Comparison of ENCODE assay signal across 10 mouse cellular contexts in the genomic region with DNA sequence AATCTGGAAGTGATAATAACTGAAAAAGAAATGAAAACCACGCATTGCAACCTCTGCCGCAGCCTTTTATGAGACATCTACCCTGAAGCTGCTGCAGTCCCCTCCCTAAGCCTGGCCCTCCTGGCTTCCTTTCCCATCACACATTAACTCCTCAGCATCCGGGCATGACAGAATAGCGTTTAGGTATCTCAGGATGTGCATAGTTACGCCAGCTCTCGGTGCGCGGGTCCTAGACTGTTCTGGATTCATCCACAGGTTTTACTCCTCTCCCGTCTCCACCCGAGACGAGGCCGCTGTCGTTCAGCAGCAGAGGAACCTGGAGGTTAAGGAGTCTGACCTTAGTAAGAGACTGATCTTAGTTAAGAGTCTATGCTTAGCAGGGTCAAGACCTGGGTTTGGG. TPM values are rescaled to one million over a fixed set of nuclear protein-coding genes. Genes with fewer than 3 reads are reported as not detected.
DNase-seq lines count a peak whose midpoint lies in the region; ATAC-seq and TF ChIP-seq lines count a peak whose summit lies in the region.
"Had no signal": no experiment of that assay in that cellular context is flagged by ENCODE, and none has a peak within 500 bp of the region (broad histone marks: within the 10 kb centered on the region; RNA-seq: fewer than 3 reads in every experiment).

No protein-coding gene starts in this region.

- no peak for TF ChIP-seq POLR2A in MEL (IDR thresholded peaks at IDR 0.05; ENCODE audit: control insufficient read depth in 1 of 2, insufficient read depth in 1 of 2, low read depth in 1 of 2, low read length in 2 of 2, poor library complexity in 1 of 2)

- no peak overlapping the region for H3K27ac ChIP-seq in heart, embryonic 11.5 days (ENCODE audit: low read depth, low read length)
- peak overlapping the region; percentile 1; the same call in 1 of the 2 replicates for H3K27ac ChIP-seq in MEL (ENCODE audit: control insufficient read depth, low read depth, low read length)
- H3K27ac ChIP-seq in heart, postnatal 0 days (ENCODE audit: low read depth) = no peak overlapping the region

- H3K79me2 ChIP-seq in MEL (ENCODE audit: control insufficient read depth, insufficient read depth, low read length, poor library complexity) = peaks cover 55% of the 10 kb centered on the region

- no peak overlapping the region for H3K9ac ChIP-seq in heart, embryonic 11.5 days (ENCODE audit: low read depth, low read length)
- H3K9ac ChIP-seq in MEL (ENCODE audit: control insufficient read depth, low read depth, low read length, poor library complexity, severe bottlenecking) = peak overlapping the region; percentile 38
- H3K9ac ChIP-seq in heart, postnatal 0 days (replicated peaks; ENCODE audit: low read depth, low read length) = peak overlapping the region; percentile 31; the same call in 1 of the 2 replicates

- peaks cover 4% of the 10 kb centered on the region; the same call in 1 of the 2 replicates for H3K36me3 ChIP-seq in heart, embryonic 11.5 days (ENCODE audit: control insufficient read depth, insufficient read depth, low read length)
- H3K36me3 ChIP-seq in MEL (ENCODE audit: control insufficient read depth in 1 of 2, insufficient read depth in 2 of 2, low read length in 2 of 2) = peaks cover 0 to 17% of the 10 kb centered on the region in 2 experiments; a peak in 3 of 4 replicates
- H3K36me3 ChIP-seq in heart, postnatal 0 days (replicated peaks; ENCODE audit: control insufficient read depth, insufficient read depth, low read length) = no peaks in the 10 kb centered on the region

- H3K4me1 ChIP-seq in heart, embryonic 11.5 days (ENCODE audit: control insufficient read depth, insufficient read depth, low read length) = peaks cover 17% of the 10 kb centered on the region
- H3K4me1 ChIP-seq in MEL (ENCODE audit: control insufficient read depth in 1 of 2, insufficient read depth in 2 of 2, low read length in 2 of 2) = peaks cover 8 to 14% of the 10 kb centered on the region in 2 experiments; a peak in 3 of 4 replicates
- H3K4me1 ChIP-seq in heart, postnatal 0 days (ENCODE audit: control insufficient read depth, insufficient read depth) = peaks cover 12% of the 10 kb centered on the region; the same call in 1 of the 2 replicates

- no peak for ATAC-seq in heart, embryonic 11.5 days (replicated peaks; ENCODE audit: insufficient number of reproducible peaks, low FRiP score, low TSS enrichment)
- no peak for ATAC-seq in heart, postnatal 0 days (ENCODE audit: insufficient read depth, low read depth)

- H3K4me2 ChIP-seq in heart, embryonic 11.5 days = peak overlapping the region; percentile 57
- peak overlapping the region; percentile 98 for H3K4me2 ChIP-seq in heart, postnatal 0 days (ENCODE audit: low read depth, low read length)

- H3K9me3 ChIP-seq in heart, embryonic 11.5 days (replicated peaks; ENCODE audit: control insufficient read depth, low read length) = no peaks in the 10 kb centered on the region
- no peaks in the 10 kb centered on the region for H3K9me3 ChIP-seq in MEL (replicated peaks; ENCODE audit: insufficient read depth, low read length)
- no peaks in the 10 kb centered on the region for H3K9me3 ChIP-seq in heart, postnatal 0 days (replicated peaks; ENCODE audit: control insufficient read depth, low read length)

- peak overlapping the region; percentile 28 for H3K4me3 ChIP-seq in heart, embryonic 11.5 days (ENCODE audit: low read depth, low read length)
- H3K4me3 ChIP-seq in MEL (ENCODE audit: control insufficient read depth in 1 of 2, insufficient read depth in 1 of 2, low read depth in 2 of 2, low read length in 2 of 2) = peak overlapping the region; percentile 51 to 63
- peak overlapping the region; percentile 92 for H3K4me3 ChIP-seq in heart, postnatal 0 days (ENCODE audit: low read depth, low read length)

- intact Hi-C loops in heart, postnatal 25 days (cut with DNase I) = no loop called here

- 63% methylated on average over 13 of the region's 13 CpGs for WGBS in heart, embryonic 11.5 days (ENCODE audit: insufficient replicate concordance)
- 35% methylated on average over 13 of the region's 13 CpGs for WGBS in heart, postnatal 0 days

- TF ChIP-seq EP300 in MEL (IDR thresholded peaks at IDR 0.05; ENCODE audit: low read depth in 1 of 2, low read length in 2 of 2) = no peak
- no peak for TF ChIP-seq EP300 in heart, postnatal 0 days (IDR thresholded peaks at IDR 0.05; ENCODE audit: low read depth)

- DNase-seq in heart, postnatal 25 days (ENCODE audit: low spot score) = no peak
- DNase-seq in MEL (ENCODE audit: low read depth, low spot score) = peak; percentile 79
- no peak for DNase-seq in heart, postnatal 0 days (ENCODE audit: low spot score)
- DNase-seq in kidney, postnatal 25 days = peak; percentile 46 to 68
- no peak for DNase-seq in urinary bladder, postnatal 25 days (ENCODE audit: low spot score)
- no peak for DNase-seq in layer of hippocampus, adult 8-10 months (ENCODE audit: low spot score in 2 of 2)
- no peak for DNase-seq in B cell, adult 2 months
- DNase-seq: cerebellum, postnatal 10 days; gastrocnemius, postnatal 25 days had no signal

- no peak for TF ChIP-seq RAD21 in MEL (IDR thresholded peaks at IDR 0.05; ENCODE audit: low read depth, low read length)

- TF ChIP-seq CTCF in MEL (IDR thresholded peaks at IDR 0.05 in 2 of 3, conservative IDR thresholded peaks at IDR 0.05 in 1 of 3; ENCODE audit: control insufficient read depth in 1 of 3, insufficient read depth in 1 of 3, low read depth in 2 of 3, low read length in 3 of 3, poor library complexity in 1 of 3, severe bottlenecking in 1 of 3) = no peak
- no peak for TF ChIP-seq CTCF in heart, postnatal 0 days (IDR thresholded peaks at IDR 0.05; ENCODE audit: low read depth)

- no peaks in the 10 kb centered on the region for H3K27me3 ChIP-seq in heart, embryonic 11.5 days (ENCODE audit: control insufficient read depth, insufficient read depth, low read length)
- H3K27me3 ChIP-seq in MEL (ENCODE audit: control insufficient read depth in 1 of 2, insufficient read depth in 2 of 2, low read length in 2 of 2) = no peaks in the 10 kb centered on the region
- 0 out of 2 replicates have a peak, but pooled peaks cover 6% of the 10 kb centered on the region for H3K27me3 ChIP-seq in heart, postnatal 0 days (ENCODE audit: control insufficient read depth, insufficient read depth, low read length)

TF ChIP-seq in MEL, 35 proteins besides CTCF, POLR2A, EP300 and RAD21:
- no peak for TF ChIP-seq SIN3A (IDR thresholded peaks at IDR 0.05; ENCODE audit: low read length)
- no peak for TF ChIP-seq KAT2A (conservative IDR thresholded peaks at IDR 0.05; ENCODE audit: low read depth, low read length)
- TF ChIP-seq ETS1 (IDR thresholded peaks at IDR 0.05; ENCODE audit: low read depth, low read length) = no peak
- TF ChIP-seq ELF1 (IDR thresholded peaks at IDR 0.05; ENCODE audit: low read depth, low read length) = no peak
- no peak for TF ChIP-seq SMC3 (IDR thresholded peaks at IDR 0.05; ENCODE audit: low read depth, low read length)
- no peak for TF ChIP-seq MYB (IDR thresholded peaks at IDR 0.05; ENCODE audit: low read depth, low read length)
TF ChIP-seq in MEL: peak in this region for 0.

RNA-seq across cellular contexts. Expression of a gene that starts 3.5 kb away (rescaled TPM):
- polyA plus RNA-seq in heart, embryonic 11.5 days (2014; fragmentation: Nextera tagmentation; extraction: Ambion mirVana) = 5.3 and 5.8 TPM in 2 replicates
- total RNA-seq in heart, postnatal 25 days (2021) = 10 to 100 TPM; 18.1 to 21.5 TPM
- 24.1 and 25.4 TPM in 2 replicates for total RNA-seq in MEL (2012; rRNA removed)
- polyA plus RNA-seq in MEL (2012; ENCODE audit: insufficient read depth in 1 of 2, insufficient read length in 2 of 2, low read depth in 1 of 2, low replicate concordance in 2 of 2, missing spikeins in 1 of 2) = 10 to 100 TPM in 1 of 2 experiments, not detected in 1; 12.4 TPM
- 42.0 and 47.1 TPM in 2 replicates for total RNA-seq in heart, postnatal 0 days (2014; rRNA removed; ENCODE audit: low replicate concordance)
- 10.1 and 10.5 TPM in 2 replicates for polyA plus RNA-seq in heart, postnatal 0 days (2015; fragmentation: Nextera tagmentation; extraction: Ambion mirVana)
- 1 to 10 TPM; 3.0 to 4.3 (median 3.6) TPM for total RNA-seq in layer of hippocampus, adult 8-10 months (2022)

RNA-seq across cellular contexts. Expression of a gene that starts 53.3 kb away (rescaled TPM):
- 44.0 and 47.1 TPM in 2 replicates for polyA plus RNA-seq in heart, embryonic 11.5 days (2014; fragmentation: Nextera tagmentation; extraction: Ambion mirVana)
- total RNA-seq in heart, postnatal 25 days (2021) = 10 to 100 TPM; 16.8 to 18.1 TPM
- 32.1 and 32.3 TPM in 2 replicates for total RNA-seq in MEL (2012; rRNA removed)
- polyA plus RNA-seq in MEL (2012; ENCODE audit: insufficient read depth in 1 of 2, insufficient read length in 2 of 2, low read depth in 1 of 2, low replicate concordance in 2 of 2, missing spikeins in 1 of 2) = 10 to 100 TPM in 1 of 2 experiments, not detected in 1; 42.3 TPM
- total RNA-seq in heart, postnatal 0 days (2014; rRNA removed; ENCODE audit: low replicate concordance) = 9.1 and 12.3 TPM in 2 replicates
- polyA plus RNA-seq in heart, postnatal 0 days (2015; fragmentation: Nextera tagmentation; extraction: Ambion mirVana) = 35.9 and 37.6 TPM in 2 replicates
- 10 to 100 TPM; 31.8 to 38.5 (median 33.2) TPM for total RNA-seq in layer of hippocampus, adult 8-10 months (2022)

Comparison
In these comparisons a context has a peak if more than half of its experiments do, and no peak if none do; other contexts are left out.
1. H3K4me3 ChIP-seq: peak in every context shown above with its lines; median percentile 92 in heart, postnatal 0 days; 57 in MEL; 28 in heart, embryonic 11.5 days.
2. DNase-seq: peak in MEL (single experiment) and kidney, postnatal 25 days (2 of 2); none in heart, postnatal 25 days (single experiment), heart, postnatal 0 days (single experiment), urinary bladder, postnatal 25 days (single experiment), layer of hippocampus, adult 8-10 months (0 of 2) and B cell, adult 2 months (0 of 2).